Mouse (Mus musculus) heart, postnatal 0 days (tissue): Measurements from ENCODE around the gene Agl.

Experiments used
- CTCF ChIP-seq: IDR thresholded peaks from 2 replicates; pipeline ENCODE4 v1.5.1; 2016; ENCODE audit warnings: antibody characterized with exemption, control low read depth, low read depth
- EP300 ChIP-seq: IDR thresholded peaks from 2 replicates; pipeline ENCODE4 v1.6.1; 2016; ENCODE audit warnings: antibody characterized with exemption, low read depth

GRCm38 (mm10) chr3:116722980-116723379 lies 85.0 kb downstream of the Agl start:
- no peak for TF ChIP-seq CTCF
- no peak for TF ChIP-seq EP300
